Mouse (Mus musculus): ENCODE data around the gene Retreg1. TPM values are rescaled to one million over a fixed set of nuclear protein-coding genes. Genes with fewer than 3 reads are reported as not detected.

The Retreg1 gene
- polyA plus RNA-seq, 1 experiment from 2014 or later, result 8.2 TPM

GRCm38 (mm10) chr15:25884416-25884958, 41.5 kb downstream of the Retreg1 start:
- no peaks in the 10 kb centered on the region; the same call in 1 of the 2 replicates for H3K4me1 ChIP-seq (replicated peaks; ENCODE audit: control insufficient read depth, insufficient read depth, low read length)
- H3K4me2 ChIP-seq (ENCODE audit: low read length), result no peak overlapping the region
- no peaks in the 10 kb centered on the region for H3K27me3 ChIP-seq (replicated peaks; ENCODE audit: control insufficient read depth, insufficient read depth, low read length)
- no peaks in the 10 kb centered on the region for H3K9me3 ChIP-seq (ENCODE audit: control insufficient read depth, low read length)
- H3K9ac ChIP-seq (replicated peaks; ENCODE audit: low read depth, low read length), result no peak overlapping the region
- no peak overlapping the region for H3K4me3 ChIP-seq (replicated peaks; ENCODE audit: low read length)
- WGBS, result 79% methylated on average over 14 of the region's 14 CpGs
- ATAC-seq, result no peak
- no peaks in the 10 kb centered on the region for H3K36me3 ChIP-seq (ENCODE audit: control insufficient read depth, insufficient read depth)
- H3K27ac ChIP-seq (ENCODE audit: low read length), result no peak overlapping the region

GRCm38 (mm10) chr15:25886581-25887011, 43.6 kb downstream of the Retreg1 start:
- H3K9me3 ChIP-seq (ENCODE audit: control insufficient read depth, low read length), result no peaks in the 10 kb centered on the region
- H3K4me1 ChIP-seq (replicated peaks; ENCODE audit: control insufficient read depth, insufficient read depth, low read length), result no peaks in the 10 kb centered on the region; the same call in 1 of the 2 replicates
- no peaks in the 10 kb centered on the region for H3K36me3 ChIP-seq (ENCODE audit: control insufficient read depth, insufficient read depth)
- no peak overlapping the region for H3K9ac ChIP-seq (replicated peaks; ENCODE audit: low read depth, low read length)
- no peak overlapping the region for H3K27ac ChIP-seq (ENCODE audit: low read length)
- H3K4me2 ChIP-seq (ENCODE audit: low read length), result no peak overlapping the region
- no peaks in the 10 kb centered on the region for H3K27me3 ChIP-seq (replicated peaks; ENCODE audit: control insufficient read depth, insufficient read depth, low read length)
- no peak overlapping the region for H3K4me3 ChIP-seq (replicated peaks; ENCODE audit: low read length)
- WGBS, result 68% methylated on average over 6 of the region's 6 CpGs
- peak; percentile 47 for ATAC-seq

- no peaks in the 10 kb centered on the region for H3K36me3 ChIP-seq (ENCODE audit: control insufficient read depth, insufficient read depth)
- WGBS, result 94% methylated on average over 5 of the region's 5 CpGs
- H3K27me3 ChIP-seq (replicated peaks; ENCODE audit: control insufficient read depth, insufficient read depth, low read length), result no peaks in the 10 kb centered on the region
- no peak overlapping the region for H3K9ac ChIP-seq (replicated peaks; ENCODE audit: low read depth, low read length)
- H3K27ac ChIP-seq (ENCODE audit: low read length), result no peak overlapping the region
- H3K4me3 ChIP-seq (replicated peaks; ENCODE audit: low read length), result no peak overlapping the region
- H3K4me2 ChIP-seq (ENCODE audit: low read length), result no peak overlapping the region
- H3K4me1 ChIP-seq (replicated peaks; ENCODE audit: control insufficient read depth, insufficient read depth, low read length), result no peaks in the 10 kb centered on the region; the same call in 1 of the 2 replicates
- ATAC-seq, result no peak
- no peaks in the 10 kb centered on the region for H3K9me3 ChIP-seq (ENCODE audit: control insufficient read depth, low read length)
These were observed 46.9 kb downstream of the Retreg1 start for GRCm38 (mm10) chr15:25889927-25890326.

- Histone ChIP-seq H3K4me1 (replicated peaks; ENCODE audit: control insufficient read depth, insufficient read depth, low read length) (no peaks in the 10 kb centered on the region; the same call in 1 of the 2 replicates), H3K4me2 (ENCODE audit: low read length) (no peak overlapping the region), H3K9me3 (ENCODE audit: control insufficient read depth, low read length) (no peaks in the 10 kb centered on the region), H3K27ac (ENCODE audit: low read length) (no peak overlapping the region), H3K27me3 (replicated peaks; ENCODE audit: control insufficient read depth, insufficient read depth, low read length) (no peaks in the 10 kb centered on the region), H3K36me3 (ENCODE audit: control insufficient read depth, insufficient read depth) (no peaks in the 10 kb centered on the region), H3K4me3 (replicated peaks; ENCODE audit: low read length) (no peak overlapping the region), H3K9ac (replicated peaks; ENCODE audit: low read depth, low read length) (no peak overlapping the region)
- WGBS, result 67% methylated on average over 11 of the region's 11 CpGs
- ATAC-seq, result no peak
These were observed 48.6 kb downstream of the Retreg1 start for GRCm38 (mm10) chr15:25891556-25891955.

GRCm38 (mm10) chr15:25893327-25893726, 50.3 kb downstream of the Retreg1 start:
- no peaks in the 10 kb centered on the region for H3K4me1 ChIP-seq (replicated peaks; ENCODE audit: control insufficient read depth, insufficient read depth, low read length)
- H3K36me3 ChIP-seq (ENCODE audit: control insufficient read depth, insufficient read depth), result no peaks in the 10 kb centered on the region
- H3K9me3 ChIP-seq (ENCODE audit: control insufficient read depth, low read length), result no peaks in the 10 kb centered on the region
- H3K4me3 ChIP-seq (replicated peaks; ENCODE audit: low read length), result no peak overlapping the region
- no peak for ATAC-seq
- no peak overlapping the region for H3K27ac ChIP-seq (ENCODE audit: low read length)
- H3K4me2 ChIP-seq (ENCODE audit: low read length), result no peak overlapping the region
- 18% methylated on average over 2 of the region's 2 CpGs for WGBS
- H3K9ac ChIP-seq (replicated peaks; ENCODE audit: low read depth, low read length), result no peak overlapping the region
- no peaks in the 10 kb centered on the region for H3K27me3 ChIP-seq (replicated peaks; ENCODE audit: control insufficient read depth, insufficient read depth, low read length)

GRCm38 (mm10) chr15:25896783-25897182, 53.8 kb downstream of the Retreg1 start:
- Histone ChIP-seq H3K27ac (ENCODE audit: low read length) (no peak overlapping the region), H3K4me1 (replicated peaks; ENCODE audit: control insufficient read depth, insufficient read depth, low read length) (no peaks in the 10 kb centered on the region), H3K9ac (replicated peaks; ENCODE audit: low read depth, low read length) (no peak overlapping the region), H3K36me3 (ENCODE audit: control insufficient read depth, insufficient read depth) (no peaks in the 10 kb centered on the region), H3K4me2 (ENCODE audit: low read length) (no peak overlapping the region), H3K27me3 (replicated peaks; ENCODE audit: control insufficient read depth, insufficient read depth, low read length) (no peaks in the 10 kb centered on the region), H3K9me3 (ENCODE audit: control insufficient read depth, low read length) (no peaks in the 10 kb centered on the region), H3K4me3 (replicated peaks; ENCODE audit: low read length) (no peak overlapping the region)
- WGBS, result 95% methylated on average over 4 of the region's 4 CpGs
- ATAC-seq, result no peak

GRCm38 (mm10) chr15:25897617-25898016, 54.6 kb downstream of the Retreg1 start:
- Histone ChIP-seq H3K27ac (ENCODE audit: low read length) (no peak overlapping the region), H3K36me3 (ENCODE audit: control insufficient read depth, insufficient read depth) (no peaks in the 10 kb centered on the region), H3K4me3 (replicated peaks; ENCODE audit: low read length) (no peak overlapping the region), H3K4me2 (ENCODE audit: low read length) (no peak overlapping the region), H3K27me3 (replicated peaks; ENCODE audit: control insufficient read depth, insufficient read depth, low read length) (no peaks in the 10 kb centered on the region), H3K9me3 (ENCODE audit: control insufficient read depth, low read length) (no peaks in the 10 kb centered on the region), H3K4me1 (replicated peaks; ENCODE audit: control insufficient read depth, insufficient read depth, low read length) (no peaks in the 10 kb centered on the region), H3K9ac (replicated peaks; ENCODE audit: low read depth, low read length) (no peak overlapping the region)
- ATAC-seq, result no peak
- 85% methylated on average over 12 of the region's 12 CpGs for WGBS

GRCm38 (mm10) chr15:25899021-25899420, 56.0 kb downstream of the Retreg1 start:
- H3K4me3 ChIP-seq (replicated peaks; ENCODE audit: low read length), result no peak overlapping the region
- ATAC-seq, result no peak
- WGBS, result 21% methylated on average over 5 of the region's 5 CpGs
- no peaks in the 10 kb centered on the region for H3K9me3 ChIP-seq (ENCODE audit: control insufficient read depth, low read length)
- no peaks in the 10 kb centered on the region for H3K36me3 ChIP-seq (ENCODE audit: control insufficient read depth, insufficient read depth)
- no peak overlapping the region for H3K4me2 ChIP-seq (ENCODE audit: low read length)
- no peak overlapping the region for H3K27ac ChIP-seq (ENCODE audit: low read length)
- no peak overlapping the region for H3K9ac ChIP-seq (replicated peaks; ENCODE audit: low read depth, low read length)
- no peaks in the 10 kb centered on the region for H3K4me1 ChIP-seq (replicated peaks; ENCODE audit: control insufficient read depth, insufficient read depth, low read length)
- no peaks in the 10 kb centered on the region for H3K27me3 ChIP-seq (replicated peaks; ENCODE audit: control insufficient read depth, insufficient read depth, low read length)

GRCm38 (mm10) chr15:25900540-25900939, 57.6 kb downstream of the Retreg1 start:
- Histone ChIP-seq H3K4me2 (ENCODE audit: low read length) (no peak overlapping the region), H3K4me1 (replicated peaks; ENCODE audit: control insufficient read depth, insufficient read depth, low read length) (peaks cover 5% of the 10 kb centered on the region; the same call in 1 of the 2 replicates), H3K27ac (ENCODE audit: low read length) (no peak overlapping the region), H3K27me3 (replicated peaks; ENCODE audit: control insufficient read depth, insufficient read depth, low read length) (no peaks in the 10 kb centered on the region), H3K9me3 (ENCODE audit: control insufficient read depth, low read length) (no peaks in the 10 kb centered on the region), H3K4me3 (replicated peaks; ENCODE audit: low read length) (no peak overlapping the region), H3K36me3 (ENCODE audit: control insufficient read depth, insufficient read depth) (no peaks in the 10 kb centered on the region), H3K9ac (replicated peaks; ENCODE audit: low read depth, low read length) (no peak overlapping the region)
- 12% methylated on average over 7 of the region's 7 CpGs for WGBS
- ATAC-seq, result no peak
